Mouse (Mus musculus) neural tube, embryonic 14.5 days (tissue): ENCODE measurements around the gene B4galt7. TPM values are rescaled to one million over a fixed set of nuclear protein-coding genes. Genes with fewer than 3 reads are reported as not detected.
"Not testable (repeated sequence)": the region's sequence is repeated elsewhere in the genome, so short reads cannot be mapped to it uniquely, and the experiment has no call there.

Source experiments
- ATAC-seq: fragments of 200-750 bp; cut with Nextera tagmentation; 2 replicates; pipeline ENCODE4 v1.8.0; 2017; ENCODE audit warnings: low read depth, mild to moderate bottlenecking, moderate TSS enrichment, moderate library complexity
- H3K27ac ChIP-seq: fragments of 300-500 bp; sonication (generic); 2 replicates; pipeline ENCODE4 v1.5.1; 2014; ENCODE audit warnings: low read depth, mild to moderate bottlenecking, control low read depth, low read length, moderate library complexity, mixed read lengths
- H3K27me3 ChIP-seq: fragments of 300-500 bp; sonication (generic); 2 replicates; pipeline ENCODE4 v1.6.1; 2014; ENCODE audit warnings: low read length; ENCODE audit not compliant: control insufficient read depth, insufficient read depth
- H3K36me3 ChIP-seq: fragments of 300-500 bp; sonication (generic); 2 replicates; pipeline ENCODE4 v1.6.1; 2014; ENCODE audit warnings: low read length, mixed read lengths; ENCODE audit not compliant: control insufficient read depth, insufficient read depth
- H3K4me1 ChIP-seq: fragments of 300-500 bp; sonication (generic); 2 replicates; pipeline ENCODE4 v1.6.1; 2014; ENCODE audit warnings: low read length; ENCODE audit not compliant: control insufficient read depth, insufficient read depth
- H3K4me2 ChIP-seq: fragments of 300-500 bp; sonication (generic); 2 replicates; pipeline ENCODE4 v1.6.1; 2014; ENCODE audit warnings: mild to moderate bottlenecking, low read depth, low read length, control low read depth
- H3K4me3 ChIP-seq: fragments of 300-500 bp; sonication (generic); 2 replicates; pipeline ENCODE4 v1.5.1; 2014; ENCODE audit warnings: low read depth, low read length, control low read depth, mixed read lengths
- H3K9ac ChIP-seq: fragments of 300-500 bp; sonication (generic); replicated peaks from 2 replicates; pipeline ENCODE4 v1.6.1; 2014; ENCODE audit warnings: low read depth, mild to moderate bottlenecking, control low read depth, low read length, mixed read lengths
- H3K9me3 ChIP-seq: fragments of 300-500 bp; sonication (generic); 2 replicates; pipeline ENCODE4 v1.6.1; 2016; ENCODE audit warnings: low read length; ENCODE audit not compliant: control insufficient read depth
- WGBS: fragments of 180-500 bp; shearing (Covaris S2); extraction: QIAGEN DNeasy Blood & Tissue Kit; methylation state at CpG from one replicate; pipeline ENCODE4 v1.1.7; 2014; 5-methylcytosine and 5-hydroxymethylcytosine counted together
- polyA plus RNA-seq: library from polyadenylated mRNA; unstranded; fragments of >200 nt; fragmentation: Nextera tagmentation; extraction: Ambion mirVana; gene quantifications from 2 replicates; pipeline ENCODE4 v1.2.1, GENCODE M21; 2014

Gene B4galt7
- 32.7 and 40.4 TPM in 2 replicates for polyA plus RNA-seq

DNA sequence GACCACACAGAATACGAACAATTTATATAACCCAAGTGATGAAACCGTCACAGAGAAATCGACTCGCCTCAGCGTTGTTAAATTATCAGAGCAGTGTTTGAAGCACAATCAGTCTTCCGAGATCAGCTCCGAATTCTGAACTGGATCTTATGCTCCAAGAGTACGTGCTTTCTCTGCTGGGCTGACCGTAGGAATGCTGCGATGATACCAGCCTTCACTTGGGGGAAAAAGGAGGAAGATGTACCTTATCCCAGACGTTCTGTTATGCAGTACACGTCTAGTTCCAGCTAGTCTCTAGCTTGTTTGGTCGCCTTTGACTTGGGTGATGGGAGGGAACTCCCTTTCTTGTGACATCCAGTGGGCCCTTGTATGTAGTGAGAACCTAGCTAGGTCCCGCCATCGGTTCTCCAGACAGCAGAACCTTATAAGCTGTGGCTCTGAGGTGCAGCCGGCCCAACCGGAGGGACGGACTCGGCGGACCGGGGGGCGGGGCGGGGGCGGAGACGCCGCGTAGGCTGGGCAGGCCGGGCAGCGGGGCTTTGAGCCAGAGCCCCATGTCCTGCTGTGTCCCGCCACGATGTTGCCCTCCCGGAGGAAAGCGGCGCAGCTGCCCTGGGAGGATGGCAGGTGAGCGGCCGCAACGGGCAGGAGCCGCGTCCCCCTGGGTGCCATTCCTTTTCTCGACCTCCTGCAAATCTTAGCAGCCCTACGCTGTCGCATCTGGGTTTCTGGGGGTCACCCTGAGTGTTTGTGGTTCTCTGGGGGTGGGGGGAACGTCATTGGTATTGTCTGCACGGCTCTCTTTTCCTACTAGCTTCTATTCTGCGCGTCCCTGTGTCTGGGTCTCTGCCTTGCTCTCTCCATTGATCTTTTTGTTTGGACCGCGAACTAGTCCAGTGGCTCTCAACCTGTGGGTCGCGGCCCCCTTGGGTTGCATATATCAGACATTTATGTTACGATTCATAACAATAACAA is at the start of gene B4galt7:
B4galt7 (plus strand) TSS at position 331 of the 975 bp plus-strand sequence.
- Histone ChIP-seq H3K4me2 (peak within 1 kb of the TSS; percentile 78), H3K4me3 (peak within 1 kb of the TSS; percentile 69), H3K9ac (peak within 1 kb of the TSS; percentile 78), H3K27me3 (no peaks in the 10 kb centered on the region), H3K9me3 (no peaks in the 10 kb centered on the region), H3K4me1 (peaks cover 9% of the 10 kb centered on the region), H3K27ac (peak within 1 kb of the TSS; percentile 75), H3K36me3 (peaks cover 19% of the 10 kb centered on the region)
- 9% methylated on average over 51 of the region's 51 CpGs for WGBS
- ATAC-seq: peak; percentile 88

DNA sequence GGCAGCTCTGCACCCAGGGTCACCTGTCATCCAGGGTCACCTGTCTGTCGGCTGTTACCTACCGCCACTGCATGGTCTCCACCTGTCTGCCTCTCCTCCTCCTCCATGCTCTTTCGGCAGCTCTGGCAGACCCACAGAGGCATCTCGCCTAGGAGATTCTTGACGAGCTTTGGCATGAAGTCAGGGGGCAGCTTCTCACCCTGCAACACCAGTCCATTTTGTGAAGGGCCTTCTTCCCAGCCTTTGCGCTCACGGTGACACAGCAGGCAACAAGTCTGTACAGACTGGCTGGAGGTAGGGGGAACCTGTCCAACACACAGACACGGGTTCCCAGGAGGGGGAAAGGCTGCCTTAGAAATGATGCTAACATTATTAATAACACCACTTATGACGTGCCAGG is 43.8 kb upstream of the B4galt7 start:
- Histone ChIP-seq H3K27me3 (no peaks in the 10 kb centered on the region), H3K27ac (no peak overlapping the region), H3K4me1 (no peaks in the 10 kb centered on the region), H3K4me3 (no peak overlapping the region), H3K9ac (no peak overlapping the region), H3K36me3 (peaks cover 28% of the 10 kb centered on the region; the same call in 1 of the 2 replicates), H3K9me3 (no peaks in the 10 kb centered on the region), H3K4me2 (no peak overlapping the region)
- 92% methylated on average over 9 of the region's 9 CpGs for WGBS
- no peak for ATAC-seq

DNA sequence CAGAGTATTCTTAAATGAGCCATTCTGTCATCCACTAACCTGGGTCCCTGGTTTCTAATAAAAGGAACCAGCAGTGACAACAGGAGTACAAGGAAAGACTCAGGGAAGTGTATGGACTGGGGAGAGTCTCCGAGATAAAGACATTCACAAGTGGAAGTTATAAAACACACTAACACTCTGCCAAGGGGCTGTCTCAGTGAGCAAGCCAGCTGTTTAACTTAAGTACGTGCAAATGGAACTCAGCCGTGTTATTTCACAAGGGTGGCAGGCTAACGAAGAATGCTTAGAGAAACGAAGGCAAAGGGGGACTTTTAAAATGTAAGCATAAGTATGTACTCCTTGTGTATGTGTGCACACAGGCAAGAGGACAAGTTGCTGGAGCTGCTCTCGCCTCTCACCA is 42.2 kb upstream of the B4galt7 start:
- H3K27ac ChIP-seq: no peak overlapping the region
- H3K9ac ChIP-seq: no peak overlapping the region
- no peak for ATAC-seq
- WGBS: 88% methylated on average over 6 of the region's 6 CpGs
- H3K36me3 ChIP-seq: peaks cover 21% of the 10 kb centered on the region; the same call in 1 of the 2 replicates
- H3K4me2 ChIP-seq: no peak overlapping the region
- H3K27me3 ChIP-seq: no peaks in the 10 kb centered on the region
- H3K4me1 ChIP-seq: no peaks in the 10 kb centered on the region
- no peak overlapping the region for H3K4me3 ChIP-seq
- H3K9me3 ChIP-seq: no peaks in the 10 kb centered on the region

DNA sequence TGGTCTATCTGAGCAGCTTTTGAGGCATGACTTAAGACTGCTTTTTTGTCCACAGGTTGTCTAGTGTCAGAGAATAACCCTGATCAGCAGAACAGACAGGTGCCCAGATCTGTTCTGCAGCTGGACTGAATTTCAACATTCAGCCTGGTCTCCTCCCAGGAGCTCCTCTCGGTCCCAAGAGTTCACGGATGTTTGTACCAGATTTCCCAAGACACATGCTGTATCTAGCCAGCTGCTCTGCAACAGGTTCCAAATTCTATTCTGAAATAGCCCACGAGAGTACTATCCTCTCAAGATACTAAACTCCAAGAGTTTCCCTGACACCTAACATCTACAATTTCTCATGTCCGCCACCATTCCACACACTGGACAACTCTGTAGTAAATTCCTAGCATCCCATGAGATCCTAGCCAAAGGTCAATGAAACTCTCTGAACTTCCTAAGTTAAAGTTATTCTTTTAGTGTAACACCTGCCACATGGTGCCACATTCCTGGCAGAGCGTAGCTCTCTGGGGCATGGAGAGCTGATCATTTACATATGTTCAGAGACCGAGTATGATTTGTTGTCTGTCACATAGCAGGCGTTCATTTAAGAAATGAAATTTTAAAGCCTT is 36.3 kb upstream of the B4galt7 start:
- Histone ChIP-seq H3K9ac (no peak overlapping the region), H3K9me3 (no peaks in the 10 kb centered on the region), H3K27me3 (no peaks in the 10 kb centered on the region), H3K36me3 (no peaks in the 10 kb centered on the region), H3K27ac (no peak overlapping the region), H3K4me2 (no peak overlapping the region), H3K4me1 (0 out of 2 replicates have a peak, but pooled peaks cover 7% of the 10 kb centered on the region), H3K4me3 (no peak overlapping the region)
- WGBS: 80% methylated on average over 7 of the region's 7 CpGs
- ATAC-seq: no peak

DNA sequence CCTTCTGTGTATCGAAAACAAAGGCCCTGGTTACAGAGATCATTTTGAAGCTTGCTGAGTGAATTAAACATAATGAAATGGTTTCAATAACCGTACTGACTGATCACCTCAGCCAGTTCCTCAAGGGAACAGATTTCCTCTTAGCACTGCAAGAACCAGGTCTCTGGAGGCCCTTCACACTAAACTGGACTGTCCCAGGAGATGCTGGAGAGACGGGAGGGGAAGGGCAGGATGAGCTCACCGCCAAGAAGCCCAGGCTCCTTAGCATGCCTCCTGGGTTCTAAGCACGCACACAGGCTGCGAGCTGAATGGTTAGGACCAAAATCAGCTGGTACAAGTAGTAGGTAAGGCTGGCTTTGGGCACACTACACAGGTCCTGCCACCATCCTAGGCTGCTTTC is 32.7 kb upstream of the B4galt7 start:
- H3K36me3 ChIP-seq: no peaks in the 10 kb centered on the region
- H3K4me2 ChIP-seq: no peak overlapping the region
- no peak for ATAC-seq
- no peaks in the 10 kb centered on the region for H3K27me3 ChIP-seq
- H3K9me3 ChIP-seq: no peaks in the 10 kb centered on the region
- 81% methylated on average over 6 of the region's 6 CpGs for WGBS
- peaks cover 21% of the 10 kb centered on the region for H3K4me1 ChIP-seq
- no peak overlapping the region for H3K4me3 ChIP-seq
- H3K27ac ChIP-seq: no peak overlapping the region
- no peak overlapping the region for H3K9ac ChIP-seq

DNA sequence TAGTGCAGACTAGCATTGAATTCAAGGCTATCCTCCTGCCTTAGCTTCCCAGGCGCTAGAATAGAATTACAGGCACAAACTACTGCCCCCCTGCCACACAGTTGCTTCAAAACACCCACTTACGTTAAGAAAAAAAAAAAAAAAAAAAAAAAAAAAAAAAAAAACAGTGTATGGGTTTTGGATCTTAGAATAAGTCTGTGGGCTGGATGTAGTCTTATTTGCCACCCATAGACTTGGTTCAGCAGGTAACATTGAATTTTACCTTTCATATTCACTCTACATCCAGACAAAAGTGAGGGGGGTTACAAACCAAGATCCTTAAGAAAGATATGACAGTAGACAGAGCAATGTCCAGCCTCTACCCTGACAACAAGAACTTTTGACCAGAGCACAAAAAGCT is 31.7 kb upstream of the B4galt7 start:
- Histone ChIP-seq H3K9ac (no peak overlapping the region), H3K36me3 (no peaks in the 10 kb centered on the region), H3K27me3 (no peaks in the 10 kb centered on the region), H3K4me1 (peaks cover 23% of the 10 kb centered on the region), H3K4me2 (no peak overlapping the region), H3K27ac (no peak overlapping the region), H3K9me3 (no peaks in the 10 kb centered on the region), H3K4me3 (no peak overlapping the region)
- ATAC-seq: no peak
- 88% methylated on average over 2 of the region's 2 CpGs for WGBS

DNA sequence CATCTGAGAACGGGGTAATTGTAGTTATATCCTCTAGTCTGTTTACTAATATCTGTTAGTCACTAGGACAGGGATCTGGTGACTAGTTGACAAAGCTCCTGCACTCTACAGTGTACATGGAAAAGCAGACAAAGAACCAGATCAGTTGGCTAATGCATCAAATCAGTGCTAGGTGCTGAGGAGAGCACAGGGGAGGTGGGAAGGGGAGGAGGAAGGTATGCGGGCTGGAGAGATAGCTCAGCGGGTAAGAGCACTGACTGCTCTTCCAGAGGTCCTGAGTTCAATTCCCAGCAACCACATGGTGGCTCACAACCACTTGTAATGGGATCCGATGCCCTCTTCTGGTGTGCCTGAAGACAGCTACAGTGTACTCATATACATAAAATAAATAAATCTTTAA is 31.2 kb upstream of the B4galt7 start:
- H3K27me3 ChIP-seq, H3K9me3 ChIP-seq, ATAC-seq, H3K4me3 ChIP-seq, H3K36me3 ChIP-seq, H3K4me2 ChIP-seq, H3K27ac ChIP-seq, H3K9ac ChIP-seq: not testable (repeated sequence)
- H3K4me1 ChIP-seq: peaks cover 19% of the 10 kb centered on the region
- WGBS: 92% methylated on average over 4 of the region's 4 CpGs

DNA sequence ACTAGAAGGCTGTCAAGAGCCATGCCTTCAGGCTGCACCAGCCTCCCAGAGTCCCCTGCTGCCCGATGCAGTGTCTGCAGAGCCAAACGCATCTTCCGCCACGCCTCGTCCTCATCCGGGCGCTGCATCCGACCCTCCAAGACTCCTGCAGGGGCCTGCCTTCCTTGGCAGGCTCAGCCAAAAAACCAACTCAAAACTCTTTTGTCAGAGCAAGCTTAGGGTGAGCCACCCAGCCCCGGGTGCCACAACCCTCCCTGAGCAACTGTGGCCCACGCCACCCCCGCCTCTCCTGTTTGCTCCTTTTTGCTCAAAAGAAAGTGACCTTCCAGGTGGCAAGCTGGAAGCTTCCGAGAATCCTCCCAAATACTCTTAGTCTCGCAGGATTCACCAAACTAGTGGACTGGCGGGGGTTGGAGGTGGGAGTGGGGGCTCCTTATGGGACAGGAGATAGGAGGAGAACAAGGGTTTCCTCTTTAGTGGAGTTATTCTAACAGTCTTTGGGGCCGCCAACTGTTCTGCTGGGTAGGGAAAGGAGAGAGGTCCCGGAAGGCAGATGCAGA is 29.9 kb upstream of the B4galt7 start:
- H3K9me3 ChIP-seq: no peaks in the 10 kb centered on the region
- H3K9ac ChIP-seq: peak overlapping the region; percentile 94
- H3K27me3 ChIP-seq: no peaks in the 10 kb centered on the region
- no peaks in the 10 kb centered on the region for H3K36me3 ChIP-seq
- ATAC-seq: peak; percentile 19; the same call in 1 of the 2 replicates
- H3K27ac ChIP-seq: peak overlapping the region; percentile 87
- H3K4me2 ChIP-seq: peak overlapping the region; percentile 98
- H3K4me3 ChIP-seq: peak overlapping the region; percentile 96
- WGBS: 4% methylated on average over 16 of the region's 16 CpGs
- peaks cover 19% of the 10 kb centered on the region for H3K4me1 ChIP-seq
